Mouse (Mus musculus) E14TG2a.4 (cell line): ENCODE measurements around the gene Gm17364.

Experiments used
- H3K27me3 ChIP-seq: 2 replicates; pipeline ENCODE4 v1.6.1; 2014; ENCODE audit warnings: low read length, control low read depth; ENCODE audit not compliant: insufficient read depth
- H3K36me3 ChIP-seq: 2 replicates; pipeline ENCODE4 v1.6.1; 2014; ENCODE audit warnings: low read length, control low read depth; ENCODE audit not compliant: insufficient read depth
- H3K4me1 ChIP-seq: replicated peaks from 2 replicates; pipeline ENCODE4 v1.6.1; 2014; ENCODE audit warnings: low read depth, low read length, control low read depth
- H3K4me3 ChIP-seq: replicated peaks from 2 replicates; pipeline ENCODE4 v1.5.1; 2014; ENCODE audit warnings: mild to moderate bottlenecking, low read length
- H3K9me3 ChIP-seq: 2 replicates; pipeline ENCODE4 v1.6.1; 2014; ENCODE audit warnings: low read length, control low read depth
- CTCF ChIP-seq: conservative IDR thresholded peaks from 2 replicates; pipeline ENCODE4 v1.5.1; 2014; ENCODE audit warnings: low read length
- NANOG ChIP-seq: IDR thresholded peaks from 2 replicates; pipeline ENCODE4 v1.6.1; 2014; ENCODE audit warnings: borderline replicate concordance, low read length, mixed read lengths
- POU5F1 ChIP-seq: IDR thresholded peaks from 2 replicates; pipeline ENCODE4 v1.6.1; 2014; ENCODE audit warnings: low read length, borderline replicate concordance

Gene Gm17364

DNA sequence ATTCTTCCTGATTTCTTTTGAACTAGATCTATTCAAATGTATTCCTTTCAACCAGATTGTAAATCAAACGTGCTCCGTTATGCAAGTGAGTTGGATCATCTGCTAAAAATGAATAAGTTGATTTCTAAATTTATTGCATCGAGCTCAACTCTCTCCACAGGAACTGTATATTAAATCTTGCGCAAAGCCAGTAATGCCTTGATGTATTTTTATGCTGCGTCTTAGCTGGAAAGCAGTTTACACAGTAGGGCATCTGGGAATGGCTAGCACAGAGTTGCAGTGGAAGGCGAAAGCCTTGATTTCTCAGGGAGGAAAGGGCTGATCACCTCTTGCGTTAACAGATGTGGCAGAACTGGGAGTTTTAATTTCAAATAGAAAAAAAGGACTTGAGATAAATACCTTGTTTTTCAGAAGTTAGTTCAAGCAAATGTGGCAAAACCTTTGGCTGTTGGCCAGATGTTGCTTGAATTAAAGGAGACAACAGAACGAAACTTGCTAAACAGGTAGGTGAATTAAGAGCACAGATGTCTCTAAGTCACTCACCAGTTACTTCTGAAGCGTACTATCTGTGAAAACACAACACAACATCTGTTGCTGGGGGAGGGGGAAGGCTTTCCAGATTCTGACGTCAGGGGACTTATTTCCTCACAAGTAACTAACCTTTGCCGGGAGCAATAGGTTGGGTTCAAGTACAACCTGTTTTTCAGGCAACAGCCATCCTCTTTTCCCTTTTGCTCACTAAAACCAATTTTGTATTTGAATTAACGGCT, 24.8 kb downstream of the Gm17364 start:
- no peaks in the 10 kb centered on the region; the same call in 1 of the 2 replicates for H3K27me3 ChIP-seq
- H3K4me1 ChIP-seq: peaks cover 41% of the 10 kb centered on the region
- TF ChIP-seq CTCF: no peak
- H3K9me3 ChIP-seq: no peaks in the 10 kb centered on the region
- peak overlapping the region; percentile 89 for H3K4me3 ChIP-seq
- no peaks in the 10 kb centered on the region for H3K36me3 ChIP-seq

DNA sequence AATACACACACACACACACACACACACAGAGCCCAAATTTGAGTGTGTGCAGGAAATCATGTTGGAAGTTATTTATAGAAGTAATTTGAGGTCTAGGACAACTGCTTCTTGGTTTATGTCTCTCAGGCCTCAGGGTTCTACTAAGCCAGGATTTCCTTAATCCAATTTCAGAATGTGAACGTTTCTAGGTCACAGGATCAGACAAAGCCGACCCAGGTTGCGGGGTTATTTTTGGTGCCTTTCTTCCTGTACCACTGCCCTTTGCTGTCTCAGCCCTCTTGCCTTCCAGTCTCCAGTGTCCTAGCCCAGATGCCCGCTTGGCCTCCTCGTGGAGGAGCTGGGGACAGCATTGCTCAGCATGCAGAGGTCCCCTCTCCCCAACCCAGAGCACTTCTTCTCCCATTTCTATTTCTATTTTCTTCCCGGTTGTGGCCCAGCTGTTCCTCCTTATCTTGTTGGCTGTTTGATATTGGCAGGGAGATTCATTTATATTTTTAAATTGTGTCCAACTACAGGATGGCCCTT, 29.4 kb downstream of the Gm17364 start:
- TF ChIP-seq POU5F1: no peak
- no peak for TF ChIP-seq NANOG
- no peak for TF ChIP-seq CTCF

DNA sequence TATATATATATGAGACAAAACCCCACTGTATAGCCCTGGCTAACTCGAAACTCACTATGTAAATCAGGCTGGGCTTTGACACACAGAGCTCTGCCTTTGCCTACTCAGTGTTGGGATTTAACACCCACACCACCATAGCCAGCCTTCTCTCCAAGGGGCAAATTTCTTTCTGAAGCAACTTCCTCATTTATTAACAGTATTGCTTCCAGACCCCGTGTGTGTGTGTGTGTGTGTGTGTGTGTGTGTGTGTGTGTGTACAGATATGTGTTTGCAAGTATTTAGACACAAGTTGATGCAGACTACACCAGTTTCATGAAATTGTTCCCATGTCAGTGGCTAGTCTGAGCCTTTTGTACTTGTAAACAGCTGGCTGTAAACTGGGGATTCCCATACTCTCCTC, 32.2 kb downstream of the Gm17364 start:
- TF ChIP-seq NANOG (no peak), POU5F1 (no peak), CTCF (no peak)

More for the DNA sequence above, 29.4 kb downstream of the Gm17364 start:
- Histone ChIP-seq H3K27me3 (peaks cover 3% of the 10 kb centered on the region; the same call in 1 of the 2 replicates), H3K36me3 (no peaks in the 10 kb centered on the region), H3K9me3 (no peaks in the 10 kb centered on the region), H3K4me1 (peaks cover 12% of the 10 kb centered on the region), H3K4me3 (no peak overlapping the region)

DNA sequence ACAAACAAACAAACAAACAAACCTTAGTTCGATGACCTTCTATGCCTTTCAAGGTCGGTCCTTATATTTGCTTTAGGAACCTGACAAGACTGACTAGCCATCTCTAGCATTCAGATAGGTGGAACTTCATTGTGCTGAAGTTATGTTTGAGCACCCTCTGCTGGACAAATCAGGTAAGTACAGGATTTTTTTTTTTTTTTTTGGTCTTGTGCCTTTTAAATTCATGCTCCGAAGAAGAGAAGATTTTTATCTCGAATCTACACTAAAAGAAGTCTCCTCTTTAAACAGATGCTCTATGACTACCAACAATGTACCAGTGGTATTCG, 35.0 kb downstream of the Gm17364 start:
- Histone ChIP-seq H3K36me3 (no peaks in the 10 kb centered on the region), H3K9me3 (no peaks in the 10 kb centered on the region), H3K4me1 (peaks cover 3% of the 10 kb centered on the region; the same call in 1 of the 2 replicates), H3K27me3 (peaks cover 17% of the 10 kb centered on the region), H3K4me3 (no peak overlapping the region)
- TF ChIP-seq CTCF (peak; percentile 64), POU5F1 (no peak)

More for the DNA sequence above, 32.2 kb downstream of the Gm17364 start:
- Histone ChIP-seq H3K27me3 (peaks cover 3% of the 10 kb centered on the region; the same call in 1 of the 2 replicates), H3K9me3 (no peaks in the 10 kb centered on the region), H3K36me3 (no peaks in the 10 kb centered on the region), H3K4me1 (peaks cover 3% of the 10 kb centered on the region; the same call in 1 of the 2 replicates), H3K4me3 (no peak overlapping the region)

DNA sequence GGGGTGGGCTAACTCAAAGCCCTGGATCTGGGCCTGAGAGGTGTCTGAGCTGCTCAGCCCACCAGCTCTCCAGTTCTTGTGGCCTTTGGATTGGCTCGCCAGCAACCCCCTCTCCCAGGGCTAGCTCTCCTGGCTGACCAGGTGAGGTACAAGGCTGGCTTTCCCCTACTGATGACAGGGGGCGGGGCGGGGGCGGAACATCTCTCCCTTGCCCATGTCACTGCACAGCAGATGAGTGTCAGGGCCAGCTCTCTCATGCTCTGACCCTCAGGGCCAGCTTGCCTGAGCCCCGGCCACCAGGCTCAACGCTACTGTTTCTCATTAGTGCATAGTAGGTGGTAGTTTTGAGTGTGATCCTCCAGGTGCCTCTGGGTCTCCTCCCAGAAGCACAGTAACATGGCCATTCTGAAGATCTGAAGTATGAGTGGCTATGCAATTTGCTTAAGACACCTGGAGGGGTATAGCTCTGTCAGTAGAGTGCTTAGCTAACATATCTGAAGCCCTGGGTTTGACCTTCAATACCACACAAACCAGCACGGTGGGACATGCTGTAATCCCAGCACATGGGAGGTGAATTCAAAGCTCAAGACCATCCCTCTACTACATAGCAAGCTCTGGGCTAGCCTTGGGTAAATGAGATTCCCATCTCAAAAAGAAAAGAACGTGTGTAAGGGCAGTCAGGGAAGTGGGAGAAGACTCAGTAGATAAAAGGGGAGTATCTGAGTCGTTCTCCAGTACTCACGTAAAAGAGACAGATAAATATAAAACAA, 35.6 kb downstream of the Gm17364 start:
- Histone ChIP-seq H3K4me3 (no peak overlapping the region), H3K27me3 (peaks cover 21% of the 10 kb centered on the region)
- TF ChIP-seq NANOG: no peak
- TF ChIP-seq CTCF: no peak
- TF ChIP-seq POU5F1: no peak

DNA sequence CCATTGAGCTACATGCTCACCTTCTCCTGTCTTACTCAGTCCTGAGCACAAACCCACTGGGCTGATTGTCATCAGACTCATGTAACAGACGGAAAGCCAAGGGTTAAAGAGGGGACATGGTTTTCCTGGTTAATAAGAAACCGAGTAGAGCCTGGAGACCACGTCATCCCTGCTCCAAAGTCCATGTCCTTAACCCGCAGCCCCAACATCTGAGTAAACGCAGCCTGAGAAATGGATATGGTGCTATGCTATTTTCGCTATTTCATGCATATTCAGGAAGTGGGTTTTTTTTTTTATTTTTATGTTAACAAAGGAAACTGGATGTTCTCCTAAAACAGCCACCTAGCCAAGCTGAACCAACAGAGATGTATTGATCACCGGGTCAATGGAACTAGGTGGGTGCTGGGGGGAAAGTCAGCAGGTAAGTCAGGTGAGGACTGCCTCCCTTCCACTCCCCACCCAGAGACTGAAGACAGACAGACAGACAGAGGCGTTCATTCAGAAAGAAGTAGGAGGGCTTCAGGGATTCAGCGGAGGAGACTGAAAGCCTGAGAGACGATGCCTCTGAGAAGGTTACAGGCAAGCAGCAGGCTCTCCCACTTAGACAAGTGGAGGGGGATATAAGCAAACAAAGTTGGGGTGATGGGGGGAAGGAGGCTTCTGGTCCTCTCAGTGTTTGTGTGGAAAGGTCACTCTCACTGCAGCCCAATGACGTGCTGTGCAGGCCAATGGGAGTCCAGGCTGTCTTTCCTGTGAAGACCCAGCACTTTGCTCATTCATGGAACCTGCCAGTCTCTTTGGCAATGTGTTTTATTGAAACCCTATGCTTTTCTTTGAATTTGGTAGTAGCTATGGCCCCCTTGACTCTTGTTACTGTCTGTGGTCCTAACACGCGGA, 37.7 kb downstream of the Gm17364 start:
- TF ChIP-seq CTCF: no peak
- TF ChIP-seq NANOG: no peak
- TF ChIP-seq POU5F1: no peak
- Histone ChIP-seq H3K27me3 (peaks cover 37% of the 10 kb centered on the region), H3K9me3 (no peaks in the 10 kb centered on the region), H3K4me3 (no peak overlapping the region), H3K36me3 (no peaks in the 10 kb centered on the region), H3K4me1 (peaks cover 18% of the 10 kb centered on the region)

More for the DNA sequence above, 35.6 kb downstream of the Gm17364 start:
- Histone ChIP-seq H3K4me1 (peaks cover 1% of the 10 kb centered on the region; the same call in 1 of the 2 replicates), H3K36me3 (no peaks in the 10 kb centered on the region), H3K9me3 (no peaks in the 10 kb centered on the region)

DNA sequence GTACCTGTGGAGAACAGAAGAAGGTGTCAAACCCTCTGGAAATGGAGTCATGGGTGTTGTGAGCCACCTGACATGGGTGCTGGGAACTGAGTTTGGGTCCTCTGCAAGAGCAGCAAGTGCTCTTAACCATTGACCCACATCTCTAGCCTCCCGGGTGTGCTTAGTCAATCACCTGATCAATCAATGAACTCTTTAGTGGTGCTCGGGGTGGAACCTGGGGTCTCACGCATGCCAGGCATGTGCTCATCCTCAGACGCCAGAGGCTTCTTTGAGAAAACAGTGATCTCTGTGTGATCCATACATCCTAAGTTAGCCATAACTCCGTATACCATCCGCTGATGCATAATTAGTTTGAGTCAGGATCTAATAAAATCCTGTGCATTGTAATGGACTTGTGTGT, 38.6 kb downstream of the Gm17364 start:
- no peak overlapping the region for H3K4me3 ChIP-seq
- H3K36me3 ChIP-seq: no peaks in the 10 kb centered on the region
- TF ChIP-seq CTCF (no peak), NANOG (no peak)
- no peaks in the 10 kb centered on the region for H3K9me3 ChIP-seq
- peaks cover 42% of the 10 kb centered on the region for H3K27me3 ChIP-seq
- peaks cover 18% of the 10 kb centered on the region for H3K4me1 ChIP-seq

DNA sequence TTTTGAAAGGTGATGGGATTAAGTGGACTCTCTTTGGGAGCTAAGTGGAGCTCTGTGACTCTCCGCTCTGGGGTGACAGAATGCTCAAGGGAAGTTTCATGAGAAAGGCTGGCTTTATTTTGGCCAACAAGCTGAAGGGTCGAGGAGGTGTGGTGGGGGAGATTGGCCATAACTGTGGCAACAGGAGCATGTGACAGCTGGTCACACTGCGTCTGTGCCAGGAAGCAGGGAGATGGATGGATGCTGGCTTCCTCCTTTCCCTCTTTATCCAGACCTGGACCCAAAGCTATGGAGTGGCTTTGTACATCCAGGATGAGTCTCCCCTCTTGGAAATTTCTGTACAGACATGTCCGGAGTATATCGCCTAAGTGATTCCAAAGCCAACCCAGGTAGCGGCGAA, 40.5 kb downstream of the Gm17364 start:
- H3K36me3 ChIP-seq: no peaks in the 10 kb centered on the region
- H3K4me1 ChIP-seq: peaks cover 18% of the 10 kb centered on the region
- no peak for TF ChIP-seq CTCF
- no peak for TF ChIP-seq NANOG
- no peak for TF ChIP-seq POU5F1
- no peak overlapping the region for H3K4me3 ChIP-seq
- H3K27me3 ChIP-seq: peaks cover 39% of the 10 kb centered on the region
- no peaks in the 10 kb centered on the region for H3K9me3 ChIP-seq
